Mouse (Mus musculus) brain, embryonic 14.5 days (tissue): Measurements from ENCODE around the gene Psma5. TPM values are rescaled to one million over a fixed set of nuclear protein-coding genes. Genes with fewer than 3 reads are reported as not detected.
A peak's percentile ranks its signal among the peaks of the same experiment; 100 is the strongest.
"Not testable (repeated sequence)": the region's sequence is repeated elsewhere in the genome, so short reads cannot be mapped to it uniquely, and the experiment has no call there.

ENCODE experiments used
- DNase-seq: peaks from one replicate; pipeline ENCODE4 v3.0.0-alpha.2; 2011; ENCODE audit warnings: low read depth
- CTCF ChIP-seq: fragments of 200-500 bp; IDR thresholded peaks from 2 replicates; pipeline ENCODE4 v1.5.1; 2012; ENCODE audit warnings: inconsistent platforms, mild to moderate bottlenecking, moderate library complexity, borderline replicate concordance; ENCODE audit not compliant: insufficient read depth, insufficient read length; ENCODE audit errors: extremely low read depth
- POLR2A ChIP-seq: fragments of 200-500 bp; IDR thresholded peaks from 2 replicates; pipeline ENCODE4 v1.6.1; 2012; ENCODE audit warnings: mild to moderate bottlenecking, inconsistent platforms, borderline replicate concordance; ENCODE audit not compliant: poor library complexity, insufficient read depth, insufficient read length, severe bottlenecking; ENCODE audit errors: extremely low read depth
- polyA plus RNA-seq: library from polyadenylated mRNA; depleted of rRNA; stranded (reverse); fragments of >200 nt; gene quantifications from 2 replicates; pipeline ENCODE4 v1.2.3, GENCODE M21; 2012

The Psma5 gene
- polyA plus RNA-seq, 1 experiment, result 135 TPM

GRCm38 (mm10) chr3:108227521-108227920 lies 29.2 kb upstream of the Psma5 start:
- TF ChIP-seq CTCF (no peak), POLR2A (no peak)
- no peak for DNase-seq

- DNase-seq, result no peak
- no peak for TF ChIP-seq CTCF
- TF ChIP-seq POLR2A, result no peak
Measured at GRCm38 (mm10) chr3:108231646-108232045, 25.1 kb upstream of the Psma5 start.

- DNase-seq, result not testable (repeated sequence)
Measured at GRCm38 (mm10) chr3:108237474-108238102, 19.1 kb upstream of the Psma5 start.

GRCm38 (mm10) chr3:108241243-108241839 lies 15.4 kb upstream of the Psma5 start:
- no peak for DNase-seq
- no peak for TF ChIP-seq CTCF
- TF ChIP-seq POLR2A, result no peak

GRCm38 (mm10) chr3:108246857-108247256 lies 9.9 kb upstream of the Psma5 start:
- DNase-seq, result no peak
- TF ChIP-seq POLR2A, result no peak
- TF ChIP-seq CTCF, result no peak

GRCm38 (mm10) chr3:108257831-108258500 lies 1.2 kb downstream of the Psma5 start:
- no peak for TF ChIP-seq POLR2A
- TF ChIP-seq CTCF, result no peak
- no peak for DNase-seq

GRCm38 (mm10) chr3:108259319-108259718 lies 2.6 kb downstream of the Psma5 start:
- no peak for DNase-seq
- TF ChIP-seq POLR2A (no peak), CTCF (no peak)

GRCm38 (mm10) chr3:108279495-108279894 lies 22.8 kb downstream of the Psma5 start:
- not testable (repeated sequence) for DNase-seq

- DNase-seq, result peak; percentile 90
Measured at GRCm38 (mm10) chr3:108282401-108283240, 25.9 kb downstream of the Psma5 start.

GRCm38 (mm10) chr3:108283241-108283561 lies 26.5 kb downstream of the Psma5 start:
- TF ChIP-seq CTCF (no peak), POLR2A (no peak)
- no peak for DNase-seq

More at GRCm38 (mm10) chr3:108282401-108283240, 25.9 kb downstream of the Psma5 start:
- no peak for TF ChIP-seq POLR2A
- TF ChIP-seq CTCF, result no peak

GRCm38 (mm10) chr3:108283781-108284601 lies 27.3 kb downstream of the Psma5 start, which contains the start of gene Sort1:
Sort1 (plus strand) TSS chr3:108284082.
- DNase-seq, result peak; percentile 99
- peak; percentile 71 for TF ChIP-seq POLR2A
- no peak for TF ChIP-seq CTCF

GRCm38 (mm10) chr3:108285078-108285711 lies 28.5 kb downstream of the Psma5 start:
- TF ChIP-seq POLR2A (no peak), CTCF (no peak)
- no peak for DNase-seq
